Mouse (Mus musculus) forebrain, embryonic 16.5 days (tissue): ENCODE data around the gene Cnot1. TPM values are rescaled to one million over a fixed set of nuclear protein-coding genes. Genes with fewer than 3 reads are reported as not detected.

Experiments
- ATAC-seq: fragments of 200-750 bp; cut with Nextera tagmentation; 2 replicates; pipeline ENCODE4 v1.8.0; 2017; ENCODE audit warnings: mild to moderate bottlenecking, moderate library complexity
- H3K27ac ChIP-seq: fragments of 300-500 bp; sonication (generic); 2 replicates; pipeline ENCODE4 v1.5.1; 2014; ENCODE audit warnings: low read length, control low read depth
- H3K27me3 ChIP-seq: fragments of 300-500 bp; sonication (generic); replicated peaks from 2 replicates; pipeline ENCODE4 v1.6.1; 2014; ENCODE audit warnings: low read length; ENCODE audit not compliant: control insufficient read depth, insufficient read depth
- H3K36me3 ChIP-seq: fragments of 300-500 bp; sonication (generic); 2 replicates; pipeline ENCODE4 v1.6.1; 2014; ENCODE audit not compliant: control insufficient read depth, insufficient read depth
- H3K4me1 ChIP-seq: fragments of 300-500 bp; sonication (generic); replicated peaks from 2 replicates; pipeline ENCODE4 v1.6.1; 2014; ENCODE audit warnings: low read length; ENCODE audit not compliant: control insufficient read depth, insufficient read depth
- H3K4me2 ChIP-seq: fragments of 300-500 bp; sonication (generic); 2 replicates; pipeline ENCODE4 v1.6.1; 2014; ENCODE audit warnings: mild to moderate bottlenecking, low read length, control low read depth
- H3K4me3 ChIP-seq: fragments of 300-500 bp; sonication (generic); replicated peaks from 2 replicates; pipeline ENCODE4 v1.5.1; 2014; ENCODE audit warnings: mild to moderate bottlenecking, low read length, control low read depth
- H3K9ac ChIP-seq: fragments of 300-500 bp; sonication (generic); replicated peaks from 2 replicates; pipeline ENCODE4 v1.6.1; 2014; ENCODE audit warnings: low read depth, low read length, control low read depth
- H3K9me3 ChIP-seq: fragments of 300-500 bp; sonication (generic); 2 replicates; pipeline ENCODE4 v1.6.1; 2016; ENCODE audit warnings: low read length; ENCODE audit not compliant: control insufficient read depth
- WGBS: fragments of 180-500 bp; shearing (Covaris S2); extraction: QIAGEN DNeasy Blood & Tissue Kit; methylation state at CpG from one replicate; pipeline ENCODE4 v1.1.7; 2014; 5-methylcytosine and 5-hydroxymethylcytosine counted together
- polyA plus RNA-seq: library from polyadenylated mRNA; unstranded; fragments of >200 nt; fragmentation: Nextera tagmentation; extraction: Ambion mirVana; gene quantifications from 2 replicates; pipeline ENCODE4 v1.2.1, GENCODE M21; 2015

The Cnot1 gene
- polyA plus RNA-seq, 1 experiment from 2014 or later = 58.5 TPM

GRCm38 (mm10) chr8:95782628-95783027 is 24.6 kb downstream of the Cnot1 start:
- Histone ChIP-seq H3K4me2 (no peak overlapping the region), H3K9me3 (no peaks in the 10 kb centered on the region), H3K36me3 (peaks cover 26% of the 10 kb centered on the region), H3K4me3 (no peak overlapping the region), H3K4me1 (no peaks in the 10 kb centered on the region), H3K27me3 (no peaks in the 10 kb centered on the region), H3K27ac (no peak overlapping the region), H3K9ac (no peak overlapping the region)
- ATAC-seq = no peak

- no peak overlapping the region for H3K4me3 ChIP-seq
- no peak overlapping the region for H3K4me2 ChIP-seq
- WGBS = 98% methylated on average over 2 of the region's 2 CpGs
- H3K9ac ChIP-seq = no peak overlapping the region
- no peaks in the 10 kb centered on the region for H3K27me3 ChIP-seq
- ATAC-seq = no peak
- H3K27ac ChIP-seq = no peak overlapping the region
- peaks cover 21% of the 10 kb centered on the region for H3K36me3 ChIP-seq
- no peaks in the 10 kb centered on the region for H3K4me1 ChIP-seq
- H3K9me3 ChIP-seq = no peaks in the 10 kb centered on the region
Observed at GRCm38 (mm10) chr8:95781775-95782174, 25.5 kb downstream of the Cnot1 start.

GRCm38 (mm10) chr8:95781085-95781484 is 26.2 kb downstream of the Cnot1 start:
- H3K36me3 ChIP-seq = peaks cover 21% of the 10 kb centered on the region
- WGBS = 93% methylated on average over 3 of the region's 3 CpGs
- no peaks in the 10 kb centered on the region for H3K9me3 ChIP-seq
- H3K27me3 ChIP-seq = no peaks in the 10 kb centered on the region
- H3K4me3 ChIP-seq = no peak overlapping the region
- H3K4me1 ChIP-seq = no peaks in the 10 kb centered on the region
- H3K27ac ChIP-seq = no peak overlapping the region
- ATAC-seq = no peak
- no peak overlapping the region for H3K4me2 ChIP-seq
- H3K9ac ChIP-seq = no peak overlapping the region

GRCm38 (mm10) chr8:95764133-95764532 is 43.1 kb downstream of the Cnot1 start:
- H3K36me3 ChIP-seq = peaks cover 48% of the 10 kb centered on the region
- no peak overlapping the region for H3K27ac ChIP-seq
- no peak overlapping the region for H3K4me3 ChIP-seq
- H3K9me3 ChIP-seq = no peaks in the 10 kb centered on the region
- no peaks in the 10 kb centered on the region for H3K27me3 ChIP-seq
- H3K4me2 ChIP-seq = no peak overlapping the region
- no peak overlapping the region for H3K9ac ChIP-seq
- no peak for ATAC-seq
- WGBS = 83% methylated on average over 1 of the region's 1 CpGs
- H3K4me1 ChIP-seq = no peaks in the 10 kb centered on the region

GRCm38 (mm10) chr8:95760323-95760722 is 46.9 kb downstream of the Cnot1 start:
- Histone ChIP-seq H3K9me3 (no peaks in the 10 kb centered on the region), H3K4me3 (no peak overlapping the region), H3K27ac (no peak overlapping the region), H3K4me1 (no peaks in the 10 kb centered on the region), H3K36me3 (peaks cover 45% of the 10 kb centered on the region), H3K27me3 (no peaks in the 10 kb centered on the region), H3K4me2 (no peak overlapping the region), H3K9ac (no peak overlapping the region)
- WGBS = 93% methylated on average over 6 of the region's 6 CpGs
- ATAC-seq = no peak

- 96% methylated on average over 1 of the region's 1 CpGs for WGBS
- H3K36me3 ChIP-seq = peaks cover 39% of the 10 kb centered on the region
- no peak for ATAC-seq
Observed at GRCm38 (mm10) chr8:95751924-95752323, 55.3 kb downstream of the Cnot1 start.

GRCm38 (mm10) chr8:95748028-95748427 is 59.2 kb downstream of the Cnot1 start:
- H3K9me3 ChIP-seq = no peaks in the 10 kb centered on the region
- H3K27ac ChIP-seq = no peak overlapping the region
- WGBS = 89% methylated on average over 4 of the region's 4 CpGs
- H3K4me2 ChIP-seq = no peak overlapping the region
- no peak for ATAC-seq
- H3K27me3 ChIP-seq = no peaks in the 10 kb centered on the region
- H3K9ac ChIP-seq = no peak overlapping the region
- no peak overlapping the region for H3K4me3 ChIP-seq
- no peaks in the 10 kb centered on the region for H3K4me1 ChIP-seq
- peaks cover 46% of the 10 kb centered on the region for H3K36me3 ChIP-seq

More at GRCm38 (mm10) chr8:95751924-95752323, 55.3 kb downstream of the Cnot1 start:
- no peaks in the 10 kb centered on the region for H3K9me3 ChIP-seq
- no peaks in the 10 kb centered on the region for H3K27me3 ChIP-seq
- H3K4me3 ChIP-seq = no peak overlapping the region
- H3K9ac ChIP-seq = no peak overlapping the region
- H3K4me2 ChIP-seq = no peak overlapping the region
- H3K27ac ChIP-seq = no peak overlapping the region
- no peaks in the 10 kb centered on the region for H3K4me1 ChIP-seq

- no peak for ATAC-seq
- Histone ChIP-seq H3K27ac (no peak overlapping the region), H3K4me1 (no peaks in the 10 kb centered on the region), H3K27me3 (no peaks in the 10 kb centered on the region), H3K4me3 (no peak overlapping the region), H3K36me3 (peaks cover 41% of the 10 kb centered on the region), H3K9ac (no peak overlapping the region), H3K4me2 (no peak overlapping the region), H3K9me3 (no peaks in the 10 kb centered on the region)
- WGBS = 96% methylated on average over 7 of the region's 7 CpGs
Observed at GRCm38 (mm10) chr8:95741732-95742131, 65.5 kb downstream of the Cnot1 start.

GRCm38 (mm10) chr8:95738596-95738995 is 68.7 kb downstream of the Cnot1 start:
- Histone ChIP-seq H3K27ac (no peak overlapping the region), H3K4me3 (no peak overlapping the region), H3K36me3 (peaks cover 43% of the 10 kb centered on the region), H3K27me3 (no peaks in the 10 kb centered on the region), H3K9me3 (no peaks in the 10 kb centered on the region), H3K4me2 (no peak overlapping the region), H3K9ac (no peak overlapping the region), H3K4me1 (no peaks in the 10 kb centered on the region)
- WGBS = 77% methylated on average over 7 of the region's 7 CpGs
- ATAC-seq = no peak

GRCm38 (mm10) chr8:95727625-95728024 is 79.6 kb downstream of the Cnot1 start:
- Histone ChIP-seq H3K9ac (no peak overlapping the region), H3K9me3 (no peaks in the 10 kb centered on the region), H3K4me3 (no peak overlapping the region), H3K4me2 (no peak overlapping the region), H3K4me1 (no peaks in the 10 kb centered on the region), H3K27ac (no peak overlapping the region), H3K27me3 (no peaks in the 10 kb centered on the region), H3K36me3 (peaks cover 56% of the 10 kb centered on the region)
- ATAC-seq = no peak
- 91% methylated on average over 4 of the region's 4 CpGs for WGBS
